Mouse (Mus musculus): ENCODE results near the gene Srgap1.
A peak's percentile ranks its signal among the peaks of the same experiment; 100 is the strongest.

Srgap1 gene

GRCm38 (mm10) chr10:121765174-121766057 is 281.7 kb downstream of the Srgap1 start:
- peak; percentile 54 for DNase-seq (ENCODE audit: low read depth, low spot score)

- no peak for DNase-seq (ENCODE audit: low read depth, low spot score)
Observed at GRCm38 (mm10) chr10:121764469-121765173, 282.5 kb downstream of the Srgap1 start.

GRCm38 (mm10) chr10:121763191-121763590 is 283.9 kb downstream of the Srgap1 start:
- DNase-seq (ENCODE audit: low read depth, low spot score), result no peak

- DNase-seq (ENCODE audit: low read depth, low spot score), result no peak
Observed at GRCm38 (mm10) chr10:121762141-121762540, 285.0 kb downstream of the Srgap1 start.

GRCm38 (mm10) chr10:121759095-121759494 is 288.0 kb downstream of the Srgap1 start:
- peak; percentile 77 for DNase-seq (ENCODE audit: low read depth, low spot score)

GRCm38 (mm10) chr10:121756677-121757076 is 290.4 kb downstream of the Srgap1 start:
- DNase-seq (ENCODE audit: low read depth, low spot score), result no peak

- no peak for DNase-seq (ENCODE audit: low read depth, low spot score)
Observed at GRCm38 (mm10) chr10:121755822-121756221, 291.3 kb downstream of the Srgap1 start.

GRCm38 (mm10) chr10:121754237-121754636 is 292.9 kb downstream of the Srgap1 start:
- no peak for DNase-seq (ENCODE audit: low read depth, low spot score)

- peak; percentile 96 for DNase-seq (ENCODE audit: low read depth, low spot score)
Observed at GRCm38 (mm10) chr10:121750175-121750574, 296.9 kb downstream of the Srgap1 start.

- peak; percentile 83 for DNase-seq (ENCODE audit: low read depth, low spot score)
Observed at GRCm38 (mm10) chr10:121742336-121742735, 304.8 kb downstream of the Srgap1 start.

GRCm38 (mm10) chr10:121739548-121740505 is 307.3 kb downstream of the Srgap1 start, which contains the start of gene BC048403:
TSS of gene BC048403 (plus strand) at chr10:121739937.
- peak; percentile 87 for DNase-seq (ENCODE audit: low read depth, low spot score)

- DNase-seq (ENCODE audit: low read depth, low spot score), result no peak
Observed at GRCm38 (mm10) chr10:121737256-121737655, 309.9 kb downstream of the Srgap1 start.

- no peak for DNase-seq (ENCODE audit: low read depth, low spot score)
Observed at GRCm38 (mm10) chr10:121732542-121732941, 314.6 kb downstream of the Srgap1 start.

GRCm38 (mm10) chr10:121731048-121731725 is 315.9 kb downstream of the Srgap1 start:
- no peak for DNase-seq (ENCODE audit: low read depth, low spot score)

Data from R1 (cell line).